Mouse (Mus musculus) heart, adult 2 months (tissue): ENCODE data around the gene Cdk4. TPM values are rescaled to one million over a fixed set of nuclear protein-coding genes. Genes with fewer than 3 reads are reported as not detected.

Source experiments
- DNase-seq, 2 experiments: peaks; one replicate each; pipeline ENCODE4 v3.0.0; 2021
- H3K27ac ChIP-seq: fragments of 200-600 bp; 2 replicates; pipeline ENCODE4 v1.8.1; 2022
- H3K27me3 ChIP-seq: fragments of 200-500 bp; 2 replicates; pipeline ENCODE4 v1.6.1; 2012; ENCODE audit warnings: mild to moderate bottlenecking, low read length, inconsistent platforms, mixed read lengths; ENCODE audit not compliant: control insufficient read depth, insufficient read depth
- H3K36me3 ChIP-seq: fragments of 200-500 bp; 2 replicates; pipeline ENCODE4 v1.6.1; 2012; ENCODE audit warnings: low read length, inconsistent platforms; ENCODE audit not compliant: control insufficient read depth, insufficient read depth
- H3K4me1 ChIP-seq: fragments of 200-500 bp; 2 replicates; pipeline ENCODE4 v1.6.1; 2011; ENCODE audit warnings: low read length; ENCODE audit not compliant: control insufficient read depth, insufficient read depth
- H3K4me3 ChIP-seq: fragments of 200-600 bp; 2 replicates; pipeline ENCODE4 v1.8.1; 2022
- H3K79me2 ChIP-seq: fragments of 200-500 bp; replicated peaks from 2 replicates; pipeline ENCODE4 v1.6.1; 2012; ENCODE audit warnings: mild to moderate bottlenecking, inconsistent platforms, low read length, moderate library complexity, mixed read lengths; ENCODE audit not compliant: control insufficient read depth, insufficient read depth
- H3K9ac ChIP-seq: fragments of 200-500 bp; 2 replicates; pipeline ENCODE4 v1.6.1; 2012; ENCODE audit warnings: low read depth, mild to moderate bottlenecking, control low read depth, inconsistent platforms, low read length, mixed read lengths
- CTCF ChIP-seq: fragments of 200-600 bp; IDR thresholded peaks from 2 replicates; pipeline ENCODE4 v1.8.1; 2022; ENCODE audit warnings: antibody characterized with exemption, mild to moderate bottlenecking, moderate library complexity
- EP300 ChIP-seq: fragments of 200-500 bp; IDR thresholded peaks from 2 replicates; pipeline ENCODE4 v1.6.1; 2011; ENCODE audit warnings: low read depth, low read length, control low read depth; ENCODE audit not compliant: insufficient read depth
- POLR2A ChIP-seq: fragments of 200-500 bp; IDR thresholded peaks from 2 replicates; pipeline ENCODE4 v1.6.1; 2011; ENCODE audit warnings: mild to moderate bottlenecking, low read depth, low read length, control low read depth; ENCODE audit not compliant: insufficient read depth
- WGBS: fragments of 180-500 bp; shearing (Covaris S2); methylation state at CpG from one replicate; pipeline ENCODE4 v1.1.7; 2018; 5-methylcytosine and 5-hydroxymethylcytosine counted together
- intact Hi-C: fragments of 180-260 bp; cut with DNase I; formaldehyde crosslinking; loops from one replicate; pipeline ENCODE4 v1.15.1; 2025
- polyA plus RNA-seq: library from polyadenylated mRNA; depleted of rRNA; stranded (reverse); fragments of >200 nt; gene quantifications from 2 replicates; pipeline ENCODE4 v1.2.3, GENCODE M21; 2012
- total RNA-seq, 2 experiments: library from RNA; stranded (reverse); gene quantifications; 2 replicates each; pipeline ENCODE4 v1.2.3; 2021

Gene Cdk4
- total and polyA plus RNA-seq, 3 experiments: 77.8 to 110 (median 83.0) TPM

DNA sequence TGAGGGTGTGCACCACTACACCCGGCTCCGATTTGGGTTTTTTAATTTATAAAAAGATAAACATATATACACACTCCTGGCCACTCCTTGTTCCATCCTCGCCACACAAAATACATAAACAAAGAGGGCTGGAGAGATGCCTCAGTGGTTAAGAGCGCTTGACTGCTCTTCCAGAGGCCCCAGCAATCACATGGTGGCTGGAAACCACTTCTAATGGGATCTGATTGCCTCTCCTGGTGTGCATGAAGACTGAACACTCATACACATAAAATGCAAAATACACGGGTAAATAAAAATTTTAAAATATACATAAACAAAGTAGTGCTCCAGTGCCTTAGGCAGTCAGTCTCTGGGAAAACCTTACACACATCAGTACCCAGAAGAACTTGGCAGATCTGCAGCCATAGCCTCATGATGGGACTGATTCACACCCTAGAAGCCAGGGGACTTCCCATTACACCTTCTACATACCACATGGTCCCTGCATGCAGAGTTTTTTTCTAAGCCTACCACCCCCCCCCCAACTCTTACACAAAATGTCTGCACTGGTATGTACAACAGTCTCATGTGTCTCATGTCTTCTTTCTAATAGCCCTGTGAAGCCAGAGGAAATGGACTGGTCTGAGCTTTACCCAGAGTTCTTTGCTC is 20.7 kb upstream of the Cdk4 start:
- 22% methylated on average over 5 of the region's 5 CpGs for WGBS
- DNase-seq: no peak
- H3K36me3 ChIP-seq: no peaks in the 10 kb centered on the region
- H3K79me2 ChIP-seq: no peaks in the 10 kb centered on the region
- 0 out of 2 replicates have a peak, but pooled peaks cover 2% of the 10 kb centered on the region for H3K27me3 ChIP-seq
- no peaks in the 10 kb centered on the region for H3K4me1 ChIP-seq
- H3K4me3 ChIP-seq: peak overlapping the region; percentile 83
- peak overlapping the region; percentile 51; the same call in 1 of the 2 replicates for H3K27ac ChIP-seq
- H3K9ac ChIP-seq: no peak overlapping the region
- intact Hi-C loops: no loop called here
- TF ChIP-seq POLR2A: no peak
- no peak for TF ChIP-seq CTCF
- no peak for TF ChIP-seq EP300

DNA sequence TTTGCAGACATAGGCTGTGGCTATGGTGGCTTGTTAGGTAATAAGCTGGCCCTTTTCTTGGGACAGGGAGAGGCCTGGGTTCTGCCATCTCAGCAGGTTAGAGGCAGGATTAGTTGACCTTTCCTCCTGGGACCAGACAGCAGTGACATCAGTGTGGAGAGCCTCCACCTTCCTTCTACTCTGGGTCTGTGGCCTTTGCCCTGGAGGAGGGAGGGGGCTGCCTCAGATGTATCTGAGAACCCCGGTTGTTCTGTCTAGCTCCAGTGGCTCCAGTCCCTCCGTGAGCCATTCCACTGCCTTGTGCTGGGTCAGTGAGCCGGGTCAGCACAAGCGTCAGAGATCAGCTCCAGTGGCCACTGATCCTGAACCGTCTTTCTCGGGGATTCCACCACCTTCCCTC is 20.1 kb upstream of the Cdk4 start:
- no peak for TF ChIP-seq EP300
- no peak for TF ChIP-seq CTCF
- no peak for TF ChIP-seq POLR2A
- Histone ChIP-seq H3K4me3 (no peak overlapping the region), H3K27me3 (peaks cover 2% of the 10 kb centered on the region; the same call in 1 of the 2 replicates), H3K79me2 (no peaks in the 10 kb centered on the region), H3K4me1 (no peaks in the 10 kb centered on the region), H3K36me3 (no peaks in the 10 kb centered on the region), H3K27ac (no peak overlapping the region), H3K9ac (no peak overlapping the region)
- 89% methylated on average over 6 of the region's 6 CpGs for WGBS
- DNase-seq: no peak
- intact Hi-C loops: no loop called here

GRCm38 (mm10) chr10:127047954-127048353 is 15.4 kb upstream of the Cdk4 start, which contains the start of gene Cyp27b1:
TSS of gene Cyp27b1 (plus strand) at chr10:127048250.
- Histone ChIP-seq H3K9ac (no peak within 1 kb of the TSS), H3K27ac (no peak within 1 kb of the TSS), H3K4me1 (peaks cover 1% of the 10 kb centered on the region), H3K79me2 (no peaks in the 10 kb centered on the region), H3K36me3 (no peaks in the 10 kb centered on the region), H3K27me3 (peaks cover 13% of the 10 kb centered on the region), H3K4me3 (no peak within 1 kb of the TSS)
- 42% methylated on average over 5 of the region's 5 CpGs for WGBS
- intact Hi-C loops: no loop called here
- no peak for DNase-seq
- no peak for TF ChIP-seq EP300
- no peak for TF ChIP-seq POLR2A
- TF ChIP-seq CTCF: no peak

DNA sequence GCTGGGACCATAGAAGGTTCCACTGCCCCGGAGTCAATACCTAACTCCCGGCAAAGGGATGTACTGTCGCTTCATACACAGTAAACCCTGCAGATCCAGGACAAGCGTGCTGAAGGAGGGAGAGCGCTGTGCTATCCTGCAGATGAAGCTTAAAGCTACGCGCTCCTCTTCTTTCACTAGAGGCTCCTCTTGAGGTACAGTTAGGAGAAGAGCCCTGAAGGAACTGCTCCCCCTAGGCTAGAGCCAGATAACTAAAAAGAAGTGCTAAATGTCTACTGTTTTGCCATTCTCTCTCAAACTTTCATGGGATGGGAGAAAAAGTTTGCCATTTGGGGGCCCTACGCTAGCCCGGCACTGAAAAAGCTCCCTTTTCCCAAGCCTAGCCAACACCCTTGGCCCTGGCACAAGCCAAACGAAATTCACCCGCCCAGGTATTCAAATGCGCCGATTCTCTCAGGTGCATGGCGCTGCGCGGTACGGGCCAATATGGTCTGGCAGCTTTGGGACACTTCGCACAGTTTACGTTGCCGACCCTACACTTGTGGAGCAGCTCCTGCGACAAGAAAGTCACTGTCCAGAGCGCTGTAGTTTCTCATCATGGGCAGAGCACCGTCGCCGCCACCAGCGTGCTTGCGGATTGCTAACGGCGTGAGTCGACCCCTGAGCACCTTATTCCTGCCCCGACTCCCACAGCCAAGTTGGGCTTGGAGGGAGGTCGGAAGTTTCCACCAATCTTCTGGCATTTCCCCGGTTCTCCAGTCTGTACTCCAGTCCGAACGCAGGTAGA is 14.5 kb upstream of the Cdk4 start:
- intact Hi-C loops: no loop called here
- Histone ChIP-seq H3K79me2 (no peaks in the 10 kb centered on the region), H3K27ac (no peak overlapping the region), H3K27me3 (peaks cover 13% of the 10 kb centered on the region), H3K4me3 (no peak overlapping the region), H3K9ac (no peak overlapping the region), H3K4me1 (peaks cover 1% of the 10 kb centered on the region), H3K36me3 (no peaks in the 10 kb centered on the region)
- no peak for TF ChIP-seq POLR2A
- no peak for TF ChIP-seq CTCF
- TF ChIP-seq EP300: no peak
- WGBS: 7% methylated on average over 35 of the region's 35 CpGs
- no peak for DNase-seq

DNA sequence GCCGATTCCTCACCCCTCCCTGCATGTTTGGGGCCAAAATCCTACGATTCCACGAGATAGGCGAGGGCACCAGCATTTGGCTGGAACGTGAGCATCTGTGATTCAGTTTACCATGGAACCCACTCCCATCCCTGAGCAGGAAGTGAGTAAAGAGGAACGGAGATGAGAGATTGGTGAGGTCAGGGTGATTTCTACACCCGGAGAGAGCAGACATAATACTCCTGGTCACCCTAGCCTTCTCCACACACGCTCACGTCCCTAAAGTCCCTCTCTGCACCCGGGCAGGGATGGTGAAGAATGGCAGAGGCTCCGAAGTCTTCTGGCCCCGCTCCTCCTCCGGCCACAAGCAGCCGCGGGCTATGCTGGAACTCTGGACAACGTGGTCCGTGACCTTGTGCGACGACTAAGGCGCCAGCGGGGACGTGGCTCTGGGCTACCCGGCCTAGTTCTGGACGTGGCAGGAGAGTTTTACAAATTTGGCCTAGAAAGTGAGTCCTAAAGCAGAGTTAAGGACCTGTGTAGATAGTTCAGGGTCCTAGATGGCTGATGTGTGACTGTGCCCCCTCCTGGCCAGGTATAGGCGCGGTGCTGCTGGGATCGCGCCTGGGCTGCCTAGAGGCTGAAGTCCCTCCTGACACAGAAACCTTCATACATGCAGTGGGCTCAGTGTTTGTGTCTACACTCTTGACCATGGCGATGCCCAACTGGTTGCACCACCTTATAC is 13.8 kb upstream of the Cdk4 start:
- Histone ChIP-seq H3K4me1 (peaks cover 1% of the 10 kb centered on the region), H3K27ac (no peak overlapping the region), H3K9ac (no peak overlapping the region), H3K36me3 (no peaks in the 10 kb centered on the region), H3K27me3 (peaks cover 13% of the 10 kb centered on the region), H3K79me2 (no peaks in the 10 kb centered on the region), H3K4me3 (no peak overlapping the region)
- WGBS: 4% methylated on average over 29 of the region's 29 CpGs
- no peak for TF ChIP-seq EP300
- peak; percentile 25 for TF ChIP-seq CTCF
- DNase-seq: no peak
- intact Hi-C loops: no loop called here

DNA sequence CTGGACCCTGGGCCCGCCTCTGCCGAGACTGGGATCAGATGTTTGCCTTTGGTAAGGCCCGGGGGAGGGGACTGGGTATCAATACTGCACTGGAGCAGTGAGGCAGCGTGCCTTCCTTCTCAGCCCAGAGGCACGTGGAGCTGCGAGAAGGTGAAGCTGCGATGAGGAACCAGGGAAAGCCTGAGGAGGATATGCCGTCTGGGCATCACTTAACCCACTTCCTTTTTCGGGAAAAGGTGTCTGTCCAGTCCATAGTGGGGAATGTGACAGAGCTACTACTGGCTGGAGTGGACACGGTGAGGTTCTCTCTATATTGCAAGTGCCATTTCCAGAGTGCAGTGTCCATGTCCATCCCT is 13.2 kb upstream of the Cdk4 start:
- Histone ChIP-seq H3K4me1 (peaks cover 1% of the 10 kb centered on the region), H3K9ac (no peak overlapping the region), H3K79me2 (no peaks in the 10 kb centered on the region), H3K4me3 (no peak overlapping the region), H3K27me3 (peaks cover 13% of the 10 kb centered on the region), H3K36me3 (no peaks in the 10 kb centered on the region), H3K27ac (no peak overlapping the region)
- intact Hi-C loops: no loop called here
- no peak for DNase-seq
- WGBS: 18% methylated on average over 10 of the region's 10 CpGs
- no peak for TF ChIP-seq POLR2A
- no peak for TF ChIP-seq CTCF
- no peak for TF ChIP-seq EP300
